Mouse (Mus musculus): ENCODE data around the gene Ankrd66. TPM values are rescaled to one million over a fixed set of nuclear protein-coding genes. Genes with fewer than 3 reads are reported as not detected.
"Not testable (repeated sequence)": the region's sequence is repeated elsewhere in the genome, so short reads cannot be mapped to it uniquely, and the experiment has no call there.

Ankrd66 gene
- polyA plus RNA-seq, 1 experiment from 2014 or later: 0.42 TPM

GRCm38 (mm10) chr17:43567593-43567991 lies 24.2 kb upstream of the Ankrd66 start:
- H3K9me3 ChIP-seq (replicated peaks): no peaks in the 10 kb centered on the region
- H3K4me3 ChIP-seq (replicated peaks): peak overlapping the region; percentile 45
- 0 out of 2 replicates have a peak, but pooled peaks have one; percentile 36 for ATAC-seq (ENCODE audit: low FRiP score)
- no peak overlapping the region for H3K27ac ChIP-seq (replicated peaks)
- 10% methylated on average over 12 of the region's 12 CpGs for WGBS
- H3K9ac ChIP-seq (replicated peaks): peak overlapping the region; percentile 51
- H3K4me2 ChIP-seq: peak overlapping the region; percentile 82
- 0 out of 2 replicates have a peak, but pooled peaks cover 3% of the 10 kb centered on the region for H3K27me3 ChIP-seq (replicated peaks)
- no peaks in the 10 kb centered on the region for H3K36me3 ChIP-seq
- peaks cover 13% of the 10 kb centered on the region for H3K4me1 ChIP-seq

- H3K9ac ChIP-seq (replicated peaks): no peak overlapping the region
- H3K27me3 ChIP-seq (replicated peaks): no peaks in the 10 kb centered on the region
- no peak overlapping the region for H3K4me3 ChIP-seq (replicated peaks)
- no peak for ATAC-seq (ENCODE audit: low FRiP score)
- H3K36me3 ChIP-seq: no peaks in the 10 kb centered on the region
- WGBS: 93% methylated on average over 7 of the region's 7 CpGs
- no peak overlapping the region for H3K4me2 ChIP-seq
- H3K4me1 ChIP-seq: peaks cover 7% of the 10 kb centered on the region
- no peak overlapping the region for H3K27ac ChIP-seq (replicated peaks)
- no peaks in the 10 kb centered on the region for H3K9me3 ChIP-seq (replicated peaks)
Measured at GRCm38 (mm10) chr17:43563192-43563987, 20.0 kb upstream of the Ankrd66 start.

DNA sequence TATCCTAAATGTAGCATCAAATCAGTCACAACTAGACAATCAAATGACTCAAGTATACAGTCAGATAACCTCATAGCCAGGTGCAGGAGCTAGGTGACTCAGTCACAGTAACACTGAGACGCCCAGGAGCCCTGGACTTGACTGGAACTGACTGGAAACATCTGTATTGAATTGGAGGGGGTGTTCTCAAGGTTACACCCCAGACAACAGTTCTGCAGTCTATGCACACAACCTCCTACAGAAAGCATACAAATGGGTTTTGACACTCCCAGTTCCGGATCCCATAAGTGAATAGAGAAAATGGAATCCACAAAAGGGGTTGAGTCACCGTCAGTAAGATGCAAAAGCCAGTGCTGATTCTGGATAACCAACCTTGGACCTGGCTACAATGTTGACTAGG lies 15.2 kb upstream of the Ankrd66 start:
- Histone ChIP-seq H3K9ac (replicated peaks) (no peak overlapping the region), H3K4me1 (no peaks in the 10 kb centered on the region), H3K27me3 (replicated peaks) (no peaks in the 10 kb centered on the region), H3K27ac (replicated peaks) (no peak overlapping the region), H3K4me3 (replicated peaks) (no peak overlapping the region), H3K4me2 (no peak overlapping the region), H3K36me3 (no peaks in the 10 kb centered on the region), H3K9me3 (replicated peaks) (no peaks in the 10 kb centered on the region)
- 92% methylated on average over 3 of the region's 3 CpGs for WGBS
- ATAC-seq (ENCODE audit: low FRiP score): no peak

DNA sequence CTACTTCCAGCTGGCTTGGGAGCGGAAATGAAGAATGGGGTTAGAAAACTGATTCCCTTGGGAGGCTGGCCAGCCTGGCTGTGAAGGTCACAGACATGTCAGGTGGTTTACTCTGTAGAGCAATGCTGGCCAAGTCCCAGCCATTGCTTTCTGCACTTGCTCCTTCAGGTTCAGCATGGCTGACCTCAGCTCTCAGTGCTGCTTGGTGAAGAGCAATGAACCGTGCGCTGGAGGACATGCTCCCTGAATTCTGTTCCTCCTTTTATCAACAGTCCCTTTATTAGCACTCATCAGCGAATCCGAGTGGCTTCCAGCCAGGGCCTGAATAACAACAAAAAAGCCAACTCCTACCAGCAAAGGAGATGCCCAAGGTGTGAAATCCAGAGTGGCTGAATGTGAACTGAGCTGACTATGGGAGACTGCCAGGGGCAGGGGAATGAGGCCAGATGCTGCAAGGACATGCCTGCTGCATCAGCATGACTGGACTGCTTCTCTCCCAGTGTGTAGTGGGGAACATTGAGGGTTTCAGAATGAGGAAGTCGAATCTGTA lies 14.2 kb upstream of the Ankrd66 start:
- Histone ChIP-seq H3K9ac (replicated peaks) (no peak overlapping the region), H3K36me3 (no peaks in the 10 kb centered on the region), H3K27ac (replicated peaks) (no peak overlapping the region), H3K4me1 (no peaks in the 10 kb centered on the region), H3K9me3 (replicated peaks) (no peaks in the 10 kb centered on the region), H3K27me3 (replicated peaks) (no peaks in the 10 kb centered on the region), H3K4me2 (no peak overlapping the region), H3K4me3 (replicated peaks) (no peak overlapping the region)
- 15% methylated on average over 6 of the region's 6 CpGs for WGBS
- ATAC-seq (ENCODE audit: low FRiP score): peak; percentile 93

DNA sequence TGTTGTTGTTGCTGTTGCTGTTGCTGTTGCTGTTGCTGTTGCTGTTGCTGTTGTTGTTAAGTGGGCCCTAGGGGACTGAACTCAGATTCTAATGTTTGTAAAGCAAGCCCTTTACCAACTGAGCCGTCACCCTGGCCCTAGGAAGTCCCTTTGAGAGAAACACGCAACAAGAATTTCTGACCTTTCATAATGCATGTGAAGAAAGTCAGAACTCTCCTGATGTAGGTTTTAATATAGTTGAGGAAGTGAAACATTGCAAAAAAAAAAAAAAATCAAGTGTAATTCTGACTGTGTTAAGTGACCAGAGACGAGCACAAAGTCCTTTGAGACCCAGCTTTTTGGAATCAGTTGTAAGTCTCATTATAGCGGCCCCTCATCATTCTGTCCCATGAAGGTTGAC lies 13.7 kb upstream of the Ankrd66 start:
- no peak for ATAC-seq (ENCODE audit: low FRiP score)
- H3K4me3 ChIP-seq (replicated peaks): no peak overlapping the region
- H3K36me3 ChIP-seq: no peaks in the 10 kb centered on the region
- H3K9ac ChIP-seq (replicated peaks): no peak overlapping the region
- WGBS: 66% methylated on average over 4 of the region's 4 CpGs
- no peaks in the 10 kb centered on the region for H3K9me3 ChIP-seq (replicated peaks)
- H3K27ac ChIP-seq (replicated peaks): no peak overlapping the region
- H3K4me1 ChIP-seq: no peaks in the 10 kb centered on the region
- H3K27me3 ChIP-seq (replicated peaks): no peaks in the 10 kb centered on the region
- H3K4me2 ChIP-seq: no peak overlapping the region

DNA sequence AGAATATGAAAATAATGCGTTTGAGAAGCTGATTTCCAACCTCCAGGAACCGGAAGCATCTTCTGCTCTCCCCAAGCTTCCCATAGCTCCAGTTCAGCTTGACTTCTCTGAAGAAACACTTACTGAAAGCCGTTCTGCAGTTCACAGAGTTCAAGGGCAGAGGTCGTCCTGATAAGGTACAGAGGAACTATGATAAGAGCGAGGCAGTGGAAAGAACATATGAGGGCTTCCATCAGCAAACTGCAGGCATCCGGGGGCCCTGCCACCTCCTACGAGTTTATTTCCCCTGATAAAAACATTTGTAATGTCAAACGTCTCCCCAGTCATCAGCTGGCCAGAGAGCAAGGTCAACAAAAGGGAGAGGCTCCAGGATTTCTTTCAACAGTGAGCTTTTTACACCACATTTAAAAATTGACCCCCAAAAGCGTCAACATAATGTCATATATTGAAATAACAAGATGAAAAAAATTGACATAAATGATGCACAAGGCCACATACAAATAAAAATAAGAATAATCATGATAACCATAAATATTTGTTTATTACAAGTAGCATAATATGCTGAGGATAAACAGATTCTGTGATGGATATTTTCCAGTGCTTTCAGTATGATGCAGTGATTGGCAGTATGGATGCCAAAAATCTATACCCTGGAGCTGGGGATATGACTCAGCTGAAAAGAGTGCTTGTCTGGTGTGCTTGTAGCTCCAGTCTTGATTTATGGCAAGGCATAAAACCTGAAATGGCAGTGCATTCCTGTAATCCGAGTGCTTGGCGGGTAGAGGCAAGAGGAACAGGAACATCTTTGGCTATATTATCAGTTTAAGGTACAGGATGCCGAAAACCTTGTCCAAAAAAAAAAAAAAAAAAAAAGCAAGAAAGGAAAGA lies 11.3 kb upstream of the Ankrd66 start:
- no peaks in the 10 kb centered on the region for H3K27me3 ChIP-seq (replicated peaks)
- H3K36me3 ChIP-seq: no peaks in the 10 kb centered on the region
- H3K4me2 ChIP-seq: no peak overlapping the region
- no peak for ATAC-seq (ENCODE audit: low FRiP score)
- no peak overlapping the region for H3K4me3 ChIP-seq (replicated peaks)
- no peak overlapping the region for H3K9ac ChIP-seq (replicated peaks)
- no peak overlapping the region for H3K27ac ChIP-seq (replicated peaks)
- no peaks in the 10 kb centered on the region for H3K4me1 ChIP-seq
- H3K9me3 ChIP-seq (replicated peaks): no peaks in the 10 kb centered on the region
- WGBS: 68% methylated on average over 12 of the region's 12 CpGs

- no peaks in the 10 kb centered on the region for H3K27me3 ChIP-seq (replicated peaks)
- H3K9me3 ChIP-seq (replicated peaks): no peaks in the 10 kb centered on the region
- no peak overlapping the region for H3K27ac ChIP-seq (replicated peaks)
- no peak overlapping the region for H3K4me2 ChIP-seq
- no peak for ATAC-seq (ENCODE audit: low FRiP score)
- no peaks in the 10 kb centered on the region for H3K4me1 ChIP-seq
- H3K9ac ChIP-seq (replicated peaks): no peak overlapping the region
- WGBS: 38% methylated on average over 3 of the region's 3 CpGs
- no peaks in the 10 kb centered on the region for H3K36me3 ChIP-seq
- H3K4me3 ChIP-seq (replicated peaks): no peak overlapping the region
Measured at GRCm38 (mm10) chr17:43551122-43551630, 7.7 kb upstream of the Ankrd66 start.

GRCm38 (mm10) chr17:43544040-43544439 lies 601 bp upstream of the Ankrd66 start:
- no peak overlapping the region for H3K4me3 ChIP-seq (replicated peaks)
- H3K36me3 ChIP-seq: no peaks in the 10 kb centered on the region
- H3K4me2 ChIP-seq: no peak overlapping the region
- no peaks in the 10 kb centered on the region for H3K9me3 ChIP-seq (replicated peaks)
- H3K27ac ChIP-seq (replicated peaks): no peak overlapping the region
- no peak for ATAC-seq (ENCODE audit: low FRiP score)
- H3K27me3 ChIP-seq (replicated peaks): no peaks in the 10 kb centered on the region
- no peaks in the 10 kb centered on the region for H3K4me1 ChIP-seq
- WGBS: 91% methylated on average over 4 of the region's 4 CpGs
- H3K9ac ChIP-seq (replicated peaks): no peak overlapping the region

DNA sequence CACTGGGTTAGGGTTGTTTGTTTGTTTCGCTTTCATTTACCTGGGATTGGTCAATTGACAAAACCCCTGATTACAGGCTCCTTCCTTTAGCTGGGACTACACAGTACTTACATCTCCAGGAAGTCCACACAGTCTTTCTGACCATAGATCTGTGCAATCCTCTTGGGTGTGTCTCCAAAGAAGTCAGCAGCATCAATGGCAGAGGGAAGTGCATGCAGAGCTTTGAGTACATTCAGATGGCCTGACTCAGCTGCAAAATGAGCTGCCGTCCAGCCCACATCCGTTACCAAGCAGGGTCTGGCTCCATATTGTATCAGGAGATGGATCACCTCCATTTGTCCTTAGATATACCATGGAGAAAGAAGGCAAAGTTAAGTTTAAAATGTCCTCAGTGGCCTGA lies 4.7 kb downstream of the Ankrd66 start:
- Histone ChIP-seq H3K4me1 (peaks cover 9% of the 10 kb centered on the region; the same call in 1 of the 2 replicates), H3K4me3 (replicated peaks) (no peak overlapping the region), H3K9me3 (replicated peaks) (no peaks in the 10 kb centered on the region), H3K36me3 (no peaks in the 10 kb centered on the region), H3K9ac (replicated peaks) (no peak overlapping the region), H3K4me2 (no peak overlapping the region), H3K27me3 (replicated peaks) (no peaks in the 10 kb centered on the region), H3K27ac (replicated peaks) (no peak overlapping the region)
- ATAC-seq (ENCODE audit: low FRiP score): no peak
- 88% methylated on average over 3 of the region's 3 CpGs for WGBS

DNA sequence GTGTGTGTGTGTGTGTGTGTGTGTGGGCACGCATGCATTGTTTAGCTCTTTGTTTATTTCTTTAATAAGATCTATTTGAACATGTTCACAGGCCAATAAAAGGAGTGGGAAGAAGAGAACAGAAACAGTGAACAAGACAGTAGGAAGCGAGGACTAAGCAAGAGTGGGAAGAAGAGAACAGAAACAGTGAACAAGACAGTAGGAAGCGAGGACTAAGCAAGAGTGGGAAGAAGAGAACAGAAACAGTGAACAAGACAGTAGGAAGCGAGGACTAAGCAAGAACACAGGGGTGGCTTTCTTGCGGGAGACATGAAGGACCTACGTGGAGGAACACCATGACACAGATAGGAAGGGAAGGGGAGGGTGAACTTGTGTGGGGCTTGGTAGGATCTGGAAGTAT lies 6.6 kb downstream of the Ankrd66 start:
- ATAC-seq (ENCODE audit: low FRiP score); H3K4me3 ChIP-seq (replicated peaks); H3K27me3 ChIP-seq (replicated peaks); H3K27ac ChIP-seq (replicated peaks); H3K4me2 ChIP-seq; H3K36me3 ChIP-seq; H3K9ac ChIP-seq (replicated peaks); H3K4me1 ChIP-seq; H3K9me3 ChIP-seq (replicated peaks): not testable (repeated sequence)
- 93% methylated on average over 6 of the region's 6 CpGs for WGBS

GRCm38 (mm10) chr17:43534362-43535222 lies 8.8 kb downstream of the Ankrd66 start:
- Histone ChIP-seq H3K4me1 (peaks cover 9% of the 10 kb centered on the region; the same call in 1 of the 2 replicates), H3K27ac (replicated peaks) (no peak overlapping the region), H3K9me3 (replicated peaks) (no peaks in the 10 kb centered on the region), H3K36me3 (no peaks in the 10 kb centered on the region), H3K9ac (replicated peaks) (no peak overlapping the region), H3K27me3 (replicated peaks) (no peaks in the 10 kb centered on the region), H3K4me3 (replicated peaks) (peak overlapping the region; percentile 19), H3K4me2 (peak overlapping the region; percentile 42)
- ATAC-seq (ENCODE audit: low FRiP score): peak; percentile 81
- 13% methylated on average over 23 of the region's 23 CpGs for WGBS

All from neural tube, embryonic 15.5 days (tissue).